Mouse (Mus musculus): ENCODE data around the gene Hcn1.

GRCm38 (mm10) chr13:117705573-117705972, 103.5 kb downstream of the Hcn1 start:
- TF ChIP-seq CTCF (IDR thresholded peaks at IDR 0.05; ENCODE audit: extremely low read depth, insufficient read depth, insufficient read length, insufficient replicate concordance) = no peak
- no peak for TF ChIP-seq POLR2A (IDR thresholded peaks at IDR 0.05; ENCODE audit: low read depth, low read length)
